Mouse (Mus musculus) mammary gland, adult 2 months (tissue): ENCODE data around the gene Ilkap. TPM values are rescaled to one million over a fixed set of nuclear protein-coding genes. Genes with fewer than 3 reads are reported as not detected.

Experiments
- polyA plus RNA-seq: library from polyadenylated mRNA; depleted of rRNA; stranded (reverse); fragments of >200 nt; gene quantifications from 2 replicates; pipeline ENCODE4 v1.2.3, GENCODE M21; 2012; ENCODE audit warnings: low replicate concordance; rRNA removed

Gene Ilkap
- 49.6 and 53.5 TPM in 2 replicates for polyA plus RNA-seq

GRCm38 (mm10) chr1:91398260-91399062, at the start of gene Ilkap:
Gene Ilkap (minus strand): TSS chr1:91398815.

GRCm38 (mm10) chr1:91413898-91414594, 15.4 kb upstream of the Ilkap start, which contains the start of gene Hes6:
Gene Hes6 (minus strand): TSS chr1:91414038.

GRCm38 (mm10) chr1:91366215-91367108, 32.2 kb downstream of the Ilkap start, which contains the start of gene Erfe:
Gene Erfe (plus strand): TSS chr1:91366430.

GRCm38 (mm10) chr1:91350841-91351240, 47.8 kb downstream of the Ilkap start, which contains the start of gene Klhl30:
Gene Klhl30 (plus strand): TSS chr1:91351016.

Other genes starting within 250 kb of the Ilkap start
- 20.0 and 37.1 TPM in 2 replicates for gene Ramp1, start 219.0 kb downstream of the Ilkap start, polyA plus RNA-seq
- 33.9 and 55.3 TPM in 2 replicates for gene Ube2f, start 148.5 kb downstream of the Ilkap start, polyA plus RNA-seq
- gene Scly, start 100.5 kb downstream of the Ilkap start, polyA plus RNA-seq = 22.5 and 30.5 TPM in 2 replicates
- 0.09 and 0.39 TPM in 2 replicates for gene Espnl, start 76.7 kb downstream of the Ilkap start, polyA plus RNA-seq
- gene Klhl30, start 47.8 kb downstream of the Ilkap start, polyA plus RNA-seq = 0.49 and 20.0 TPM in 2 replicates
- gene Erfe, start 32.4 kb downstream of the Ilkap start, polyA plus RNA-seq = 0.16 and 0.37 TPM in 2 replicates
- gene Hes6, start 15.2 kb upstream of the Ilkap start, polyA plus RNA-seq = 32.4 and 59.6 TPM in 2 replicates
- gene Per2, start 60.5 kb upstream of the Ilkap start, polyA plus RNA-seq = 10.6 TPM in 2 replicates
- 4.7 and 5.7 TPM in 2 replicates for gene Traf3ip1, start 95.8 kb upstream of the Ilkap start, polyA plus RNA-seq
- gene Asb1, start 141.7 kb upstream of the Ilkap start, polyA plus RNA-seq = 6.4 and 10.7 TPM in 2 replicates